Mouse (Mus musculus): ENCODE measurements around the gene Sardh.

DNA sequence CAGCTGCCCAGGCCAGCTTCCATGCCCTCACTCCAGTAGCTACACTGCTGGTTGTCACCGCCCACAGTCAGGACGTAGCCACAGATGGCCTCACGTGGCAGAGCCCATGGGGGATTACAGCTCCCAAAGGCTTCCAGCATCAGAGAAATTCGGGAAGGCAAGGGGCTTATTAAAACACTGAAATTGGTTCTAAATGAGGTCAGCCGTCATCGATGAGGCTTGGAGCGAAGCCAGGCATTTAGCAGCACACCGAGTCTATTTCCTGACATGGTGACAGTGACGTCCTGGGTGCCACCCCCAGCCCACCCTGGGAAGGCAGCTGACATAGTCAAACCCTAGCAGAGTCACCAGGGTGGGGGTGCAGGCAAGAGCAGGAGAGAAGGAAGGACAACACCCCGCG lies 85.5 kb downstream of the Sardh start:
- TF ChIP-seq CTCF (IDR thresholded peaks at IDR 0.05; ENCODE audit: low read depth) (no peak), EP300 (IDR thresholded peaks at IDR 0.05; ENCODE audit: low read depth) (no peak)

Data from liver, postnatal 0 days (tissue).